Mouse (Mus musculus) stomach, postnatal 0 days (tissue): Measurements from ENCODE around the gene Trpc5. TPM values are rescaled to one million over a fixed set of nuclear protein-coding genes. Genes with fewer than 3 reads are reported as not detected.

ENCODE experiments used
- ATAC-seq: fragments of 200-750 bp; cut with Nextera tagmentation; 2 replicates; pipeline ENCODE4 v1.8.0; 2017; ENCODE audit not compliant: low FRiP score, low TSS enrichment
- DNase-seq: peaks from one replicate; pipeline ENCODE4 v3.0.0-alpha.2; 2016; ENCODE audit warnings: low spot score
- H3K27ac ChIP-seq: fragments of 300-500 bp; sonication (generic); replicated peaks from 2 replicates; pipeline ENCODE4 v1.5.1; 2014; ENCODE audit warnings: mild to moderate bottlenecking, control low read depth
- H3K27me3 ChIP-seq: fragments of 300-500 bp; sonication (generic); 2 replicates; pipeline ENCODE4 v1.6.1; 2014; ENCODE audit warnings: low read length; ENCODE audit not compliant: control insufficient read depth, insufficient read depth
- H3K36me3 ChIP-seq: fragments of 300-500 bp; sonication (generic); 2 replicates; pipeline ENCODE4 v1.6.1; 2014; ENCODE audit warnings: low read length, mixed read lengths; ENCODE audit not compliant: control insufficient read depth, insufficient read depth
- H3K4me1 ChIP-seq: fragments of 300-500 bp; sonication (generic); replicated peaks from 2 replicates; pipeline ENCODE4 v1.6.1; 2014; ENCODE audit warnings: antibody characterized with exemption; ENCODE audit not compliant: control insufficient read depth, insufficient read depth
- H3K4me2 ChIP-seq: fragments of 300-500 bp; sonication (generic); replicated peaks from 2 replicates; pipeline ENCODE4 v1.6.1; 2014; ENCODE audit warnings: low read depth, mild to moderate bottlenecking, control low read depth, moderate library complexity
- H3K4me3 ChIP-seq: fragments of 300-500 bp; sonication (generic); 2 replicates; pipeline ENCODE4 v1.5.1; 2014; ENCODE audit warnings: low read depth, low read length, control low read depth
- H3K9ac ChIP-seq: fragments of 300-500 bp; sonication (generic); 2 replicates; pipeline ENCODE4 v1.6.1; 2014; ENCODE audit warnings: mild to moderate bottlenecking, low read length, control low read depth, mixed read lengths
- H3K9me3 ChIP-seq: fragments of 300-500 bp; sonication (generic); 2 replicates; pipeline ENCODE4 v1.6.1; 2016; ENCODE audit warnings: low read length; ENCODE audit not compliant: control insufficient read depth
- CTCF ChIP-seq: IDR thresholded peaks from 2 replicates; pipeline ENCODE4 v1.5.1; 2016; ENCODE audit warnings: antibody characterized with exemption, low read depth, mild to moderate bottlenecking, moderate library complexity
- EP300 ChIP-seq: optimal IDR thresholded peaks from 2 replicates; pipeline ENCODE3; 2016; ENCODE audit warnings: antibody characterized with exemption
- WGBS: fragments of 180-500 bp; shearing (Covaris S2); extraction: QIAGEN DNeasy Blood & Tissue Kit; methylation state at CpG from one replicate; pipeline ENCODE4 v1.1.7; 2014; 5-methylcytosine and 5-hydroxymethylcytosine counted together
- polyA plus RNA-seq: library from polyadenylated mRNA; unstranded; fragments of >200 nt; fragmentation: Nextera tagmentation; extraction: Ambion mirVana; gene quantifications from 2 replicates; pipeline ENCODE4 v1.2.1, GENCODE M21; 2015

Trpc5 gene
- 0.05 TPM in 2 replicates for polyA plus RNA-seq

- ATAC-seq, result no peak
- 13% methylated on average over 1 of the region's 1 CpGs for WGBS
- TF ChIP-seq EP300 (no peak), CTCF (no peak)
- Histone ChIP-seq H3K27ac (no peak within 1 kb of the TSS), H3K9me3 (no peaks in the 10 kb centered on the region), H3K4me2 (peak within 1 kb of the TSS; percentile 63), H3K36me3 (no peaks in the 10 kb centered on the region), H3K4me3 (peak within 1 kb of the TSS; percentile 37), H3K4me1 (no peaks in the 10 kb centered on the region), H3K27me3 (no peaks in the 10 kb centered on the region), H3K9ac (peak within 1 kb of the TSS; percentile 8; the same call in 1 of the 2 replicates)
- DNase-seq, result no peak
Observed at GRCm38 (mm10) chrX:144688142-144688206, at the start of gene Trpc5. Gene Trpc5 (minus strand): TSS chrX:144688180.

GRCm38 (mm10) chrX:144716330-144716729, 28.4 kb upstream of the Trpc5 start:
- 39% methylated on average over 1 of the region's 1 CpGs for WGBS
- DNase-seq (no peak), ATAC-seq (no peak)
- Histone ChIP-seq H3K27me3 (no peaks in the 10 kb centered on the region), H3K36me3 (no peaks in the 10 kb centered on the region), H3K4me3 (no peak overlapping the region), H3K4me2 (no peak overlapping the region), H3K9me3 (no peaks in the 10 kb centered on the region), H3K4me1 (no peaks in the 10 kb centered on the region), H3K27ac (no peak overlapping the region), H3K9ac (no peak overlapping the region)
- TF ChIP-seq CTCF (no peak), EP300 (no peak)

DNA sequence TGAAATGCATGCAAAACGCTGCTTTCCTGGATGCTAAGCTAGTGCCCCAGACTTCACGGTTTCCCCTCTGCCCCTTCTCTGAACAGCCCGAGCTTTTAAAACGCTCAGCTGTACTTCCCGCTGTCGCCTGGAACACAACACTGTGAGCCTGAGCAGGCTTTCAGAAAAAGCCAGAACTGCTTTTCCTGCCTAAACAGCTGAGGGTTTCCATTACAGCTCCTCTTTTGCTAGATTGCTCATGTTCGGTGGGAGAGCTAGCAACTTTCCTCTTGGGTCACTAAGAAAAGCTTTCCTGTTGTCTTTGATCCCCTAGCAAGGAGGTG, 1.8 kb upstream of the Trpc5 start:
- Histone ChIP-seq H3K4me3 (no peak overlapping the region), H3K36me3 (no peaks in the 10 kb centered on the region), H3K27ac (no peak overlapping the region), H3K9me3 (no peaks in the 10 kb centered on the region), H3K9ac (no peak overlapping the region), H3K4me1 (no peaks in the 10 kb centered on the region), H3K27me3 (no peaks in the 10 kb centered on the region), H3K4me2 (peak overlapping the region; percentile 63)
- DNase-seq (no peak), ATAC-seq (no peak)
- WGBS, result 18% methylated on average over 7 of the region's 7 CpGs
- no peak for TF ChIP-seq CTCF
- no peak for TF ChIP-seq EP300

DNA sequence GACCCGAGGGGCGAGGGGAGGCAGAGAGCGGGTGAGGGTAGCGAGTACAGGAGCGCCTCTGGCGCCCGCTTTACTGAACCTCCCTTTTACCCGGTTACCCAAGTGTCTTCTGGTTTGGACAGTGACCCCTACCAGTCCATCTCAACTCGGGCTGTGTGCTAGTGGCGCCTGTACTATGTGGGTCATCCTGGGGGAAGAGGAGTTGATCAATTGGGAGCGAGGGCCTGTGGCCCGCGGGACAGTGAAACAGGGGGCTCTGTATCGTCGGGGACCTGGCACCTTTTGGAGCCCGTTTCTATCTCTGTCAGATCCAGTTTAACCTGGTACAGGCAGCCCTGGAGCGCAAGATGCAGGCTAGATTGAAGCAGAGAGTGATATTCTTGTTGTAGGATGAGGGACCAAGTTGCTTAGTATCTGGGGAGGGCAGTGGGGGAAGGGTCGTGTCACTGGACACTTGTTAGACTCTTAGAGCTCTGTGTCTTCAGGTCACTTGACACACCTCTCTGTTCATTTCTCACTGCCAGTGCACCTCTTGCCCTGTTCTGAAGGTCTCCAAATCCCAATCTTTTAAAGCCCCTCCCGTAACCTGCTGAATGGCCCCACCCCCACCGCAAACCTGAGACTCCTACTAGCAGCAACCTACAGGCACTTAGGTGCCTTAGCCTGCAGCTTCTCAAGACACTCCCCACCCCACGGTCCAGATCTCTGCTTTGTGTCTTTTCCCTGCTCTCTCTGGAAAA, 1.3 kb upstream of the Trpc5 start:
- H3K36me3 ChIP-seq, result no peaks in the 10 kb centered on the region
- TF ChIP-seq CTCF, result no peak
- no peak for TF ChIP-seq EP300
- no peak overlapping the region for H3K27ac ChIP-seq
- peak overlapping the region; percentile 63 for H3K4me2 ChIP-seq
- H3K9me3 ChIP-seq, result no peaks in the 10 kb centered on the region
- peak overlapping the region; percentile 37 for H3K4me3 ChIP-seq
- no peak for ATAC-seq
- peak overlapping the region; percentile 8; the same call in 1 of the 2 replicates for H3K9ac ChIP-seq
- no peaks in the 10 kb centered on the region for H3K27me3 ChIP-seq
- no peaks in the 10 kb centered on the region for H3K4me1 ChIP-seq
- 16% methylated on average over 21 of the region's 21 CpGs for WGBS
- DNase-seq, result peak; percentile 12

GRCm38 (mm10) chrX:144688207-144689118, 483 bp upstream of the Trpc5 start, which contains the start of gene Rtl4:
Gene Rtl4 (plus strand): TSS chrX:144688907.
- H3K36me3 ChIP-seq, result no peaks in the 10 kb centered on the region
- TF ChIP-seq CTCF (no peak), EP300 (no peak)
- peak within 1 kb of the TSS; percentile 8; the same call in 1 of the 2 replicates for H3K9ac ChIP-seq
- peak within 1 kb of the TSS; percentile 63 for H3K4me2 ChIP-seq
- WGBS, result 23% methylated on average over 12 of the region's 31 CpGs
- peak within 1 kb of the TSS; percentile 37 for H3K4me3 ChIP-seq
- no peak within 1 kb of the TSS for H3K27ac ChIP-seq
- H3K27me3 ChIP-seq, result no peaks in the 10 kb centered on the region
- no peak for ATAC-seq
- H3K9me3 ChIP-seq, result no peaks in the 10 kb centered on the region
- no peaks in the 10 kb centered on the region for H3K4me1 ChIP-seq
- DNase-seq, result peak; percentile 12

- Histone ChIP-seq H3K36me3 (no peaks in the 10 kb centered on the region), H3K27me3 (no peaks in the 10 kb centered on the region), H3K9me3 (no peaks in the 10 kb centered on the region), H3K27ac (no peak overlapping the region), H3K4me1 (no peaks in the 10 kb centered on the region), H3K9ac (no peak overlapping the region), H3K4me3 (no peak overlapping the region), H3K4me2 (peak overlapping the region; percentile 63)
- 29% methylated on average over 18 of the region's 20 CpGs for WGBS
- no peak for DNase-seq
- no peak for ATAC-seq
- TF ChIP-seq CTCF (no peak), EP300 (no peak)
Observed at GRCm38 (mm10) chrX:144687742-144688141, 238 bp downstream of the Trpc5 start.
